Mouse (Mus musculus): ENCODE measurements around the gene Tmem161a.

Tmem161a gene

GRCm38 (mm10) chr8:70158069-70158853 lies 13.9 kb upstream of the Tmem161a start:
- in situ Hi-C loops (cut with MboI; ENCODE audit: low pct_unique_long_range_greater_than_20kb in 1 of 2, low sequenced_read_pairs in 2 of 2, unreplicated experiment in 1 of 2): no loop called here

GRCm38 (mm10) chr8:70159211-70159610 lies 12.9 kb upstream of the Tmem161a start:
- in situ Hi-C loops (cut with MboI; ENCODE audit: low pct_unique_long_range_greater_than_20kb in 1 of 2, low sequenced_read_pairs in 2 of 2, unreplicated experiment in 1 of 2): no loop called here

GRCm38 (mm10) chr8:70160015-70160414 lies 12.1 kb upstream of the Tmem161a start:
- in situ Hi-C loops (cut with MboI; ENCODE audit: low pct_unique_long_range_greater_than_20kb in 1 of 2, low sequenced_read_pairs in 2 of 2, unreplicated experiment in 1 of 2): loop anchor here in 1 of 2 experiments (5.0 kb wide), 1 partner anchor 53 kb away; no protein-coding TSS in a partner anchor

GRCm38 (mm10) chr8:70163316-70163715 lies 8.8 kb upstream of the Tmem161a start:
- in situ Hi-C loops (cut with MboI; ENCODE audit: low pct_unique_long_range_greater_than_20kb in 1 of 2, low sequenced_read_pairs in 2 of 2, unreplicated experiment in 1 of 2): loop anchor here in 1 of 2 experiments (5.0 kb wide), 1 partner anchor 56 kb away; no protein-coding TSS in a partner anchor

- in situ Hi-C loops (cut with MboI; ENCODE audit: low pct_unique_long_range_greater_than_20kb in 1 of 2, low sequenced_read_pairs in 2 of 2, unreplicated experiment in 1 of 2): no loop called here
These were observed 5.5 kb upstream of the Tmem161a start for GRCm38 (mm10) chr8:70166504-70167110.

- in situ Hi-C loops (cut with MboI; ENCODE audit: low pct_unique_long_range_greater_than_20kb in 1 of 2, low sequenced_read_pairs in 2 of 2, unreplicated experiment in 1 of 2): no loop called here
These were observed 2.0 kb upstream of the Tmem161a start for GRCm38 (mm10) chr8:70170116-70170515.

- in situ Hi-C loops (cut with MboI; ENCODE audit: low pct_unique_long_range_greater_than_20kb in 1 of 2, low sequenced_read_pairs in 2 of 2, unreplicated experiment in 1 of 2): no loop called here
These were observed 1.4 kb upstream of the Tmem161a start for GRCm38 (mm10) chr8:70170748-70171147.

GRCm38 (mm10) chr8:70171240-70171639 lies 916 bp upstream of the Tmem161a start:
- in situ Hi-C loops (cut with MboI; ENCODE audit: low pct_unique_long_range_greater_than_20kb in 1 of 2, low sequenced_read_pairs in 2 of 2, unreplicated experiment in 1 of 2): no loop called here

GRCm38 (mm10) chr8:70173320-70173719 lies 1.2 kb downstream of the Tmem161a start:
- in situ Hi-C loops (cut with MboI; ENCODE audit: low pct_unique_long_range_greater_than_20kb in 1 of 2, low sequenced_read_pairs in 2 of 2, unreplicated experiment in 1 of 2): no loop called here

- in situ Hi-C loops (cut with MboI; ENCODE audit: low pct_unique_long_range_greater_than_20kb in 1 of 2, low sequenced_read_pairs in 2 of 2, unreplicated experiment in 1 of 2): no loop called here
These were observed 1.9 kb downstream of the Tmem161a start for GRCm38 (mm10) chr8:70174079-70174478.

GRCm38 (mm10) chr8:70178231-70178630 lies 6.1 kb downstream of the Tmem161a start:
- in situ Hi-C loops (cut with MboI; ENCODE audit: low pct_unique_long_range_greater_than_20kb in 1 of 2, low sequenced_read_pairs in 2 of 2, unreplicated experiment in 1 of 2): no loop called here

GRCm38 (mm10) chr8:70179082-70179481 lies 6.9 kb downstream of the Tmem161a start:
- in situ Hi-C loops (cut with MboI; ENCODE audit: low pct_unique_long_range_greater_than_20kb in 1 of 2, low sequenced_read_pairs in 2 of 2, unreplicated experiment in 1 of 2): no loop called here

- in situ Hi-C loops (cut with MboI; ENCODE audit: low pct_unique_long_range_greater_than_20kb in 1 of 2, low sequenced_read_pairs in 2 of 2, unreplicated experiment in 1 of 2): no loop called here
These were observed 9.2 kb downstream of the Tmem161a start for GRCm38 (mm10) chr8:70181212-70181902.

GRCm38 (mm10) chr8:70181903-70182252 lies 9.7 kb downstream of the Tmem161a start:
- in situ Hi-C loops (cut with MboI; ENCODE audit: low pct_unique_long_range_greater_than_20kb in 1 of 2, low sequenced_read_pairs in 2 of 2, unreplicated experiment in 1 of 2): no loop called here

GRCm38 (mm10) chr8:70183194-70183593 lies 11.0 kb downstream of the Tmem161a start:
- in situ Hi-C loops (cut with MboI; ENCODE audit: low pct_unique_long_range_greater_than_20kb in 1 of 2, low sequenced_read_pairs in 2 of 2, unreplicated experiment in 1 of 2): no loop called here

GRCm38 (mm10) chr8:70188707-70189106 lies 16.6 kb downstream of the Tmem161a start:
- in situ Hi-C loops (cut with MboI; ENCODE audit: low pct_unique_long_range_greater_than_20kb in 1 of 2, low sequenced_read_pairs in 2 of 2, unreplicated experiment in 1 of 2): no loop called here

GRCm38 (mm10) chr8:70193238-70193637 lies 21.1 kb downstream of the Tmem161a start:
- in situ Hi-C loops (cut with MboI; ENCODE audit: low pct_unique_long_range_greater_than_20kb in 1 of 2, low sequenced_read_pairs in 2 of 2, unreplicated experiment in 1 of 2): no loop called here

- in situ Hi-C loops (cut with MboI; ENCODE audit: low pct_unique_long_range_greater_than_20kb in 1 of 2, low sequenced_read_pairs in 2 of 2, unreplicated experiment in 1 of 2): no loop called here
These were observed 22.0 kb downstream of the Tmem161a start for GRCm38 (mm10) chr8:70194191-70194590.

GRCm38 (mm10) chr8:70195762-70196161 lies 23.6 kb downstream of the Tmem161a start:
- in situ Hi-C loops (cut with MboI; ENCODE audit: low pct_unique_long_range_greater_than_20kb in 1 of 2, low sequenced_read_pairs in 2 of 2, unreplicated experiment in 1 of 2): no loop called here
